Mouse (Mus musculus) hindbrain, embryonic 12.5 days (tissue): ENCODE results near the gene Arfip1. TPM values are rescaled to one million over a fixed set of nuclear protein-coding genes. Genes with fewer than 3 reads are reported as not detected.

Source experiments
- ATAC-seq: fragments of 200-750 bp; cut with Nextera tagmentation; 2 replicates; pipeline ENCODE4 v1.8.0; 2017; ENCODE audit warnings: moderate TSS enrichment; ENCODE audit not compliant: low FRiP score
- H3K27ac ChIP-seq: fragments of 300-500 bp; sonication (generic); 2 replicates; pipeline ENCODE4 v1.5.1; 2016; ENCODE audit warnings: mild to moderate bottlenecking
- H3K27me3 ChIP-seq: fragments of 300-500 bp; sonication (generic); 2 replicates; pipeline ENCODE4 v1.6.1; 2016; ENCODE audit warnings: mild to moderate bottlenecking
- H3K36me3 ChIP-seq: fragments of 300-500 bp; sonication (generic); 2 replicates; pipeline ENCODE4 v1.6.1; 2016; ENCODE audit warnings: mild to moderate bottlenecking
- H3K4me1 ChIP-seq: fragments of 300-500 bp; sonication (generic); 2 replicates; pipeline ENCODE4 v1.6.1; 2016
- H3K4me2 ChIP-seq: fragments of 300-500 bp; sonication (generic); replicated peaks from 2 replicates; pipeline ENCODE4 v1.6.1; 2016; ENCODE audit warnings: mild to moderate bottlenecking
- H3K4me3 ChIP-seq: fragments of 300-500 bp; sonication (generic); 2 replicates; pipeline ENCODE4 v1.5.1; 2016; ENCODE audit warnings: mild to moderate bottlenecking
- H3K9ac ChIP-seq: fragments of 300-500 bp; sonication (generic); 2 replicates; pipeline ENCODE4 v1.6.1; 2016; ENCODE audit warnings: mild to moderate bottlenecking, moderate library complexity
- H3K9me3 ChIP-seq: fragments of 300-500 bp; sonication (generic); replicated peaks from 2 replicates; pipeline ENCODE4 v1.6.1; 2016; ENCODE audit warnings: mild to moderate bottlenecking
- WGBS: fragments of 180-500 bp; shearing (Covaris S2); methylation state at CpG from one replicate; pipeline ENCODE4 v1.1.7; 2016; 5-methylcytosine and 5-hydroxymethylcytosine counted together
- polyA plus RNA-seq: library from polyadenylated mRNA; unstranded; fragments of >200 nt; fragmentation: Nextera tagmentation; extraction: Ambion mirVana; gene quantifications from 2 replicates; pipeline ENCODE4 v1.2.1, GENCODE M21; 2016

The Arfip1 gene
- polyA plus RNA-seq, 1 experiment from 2014 or later: 33.1 TPM

DNA sequence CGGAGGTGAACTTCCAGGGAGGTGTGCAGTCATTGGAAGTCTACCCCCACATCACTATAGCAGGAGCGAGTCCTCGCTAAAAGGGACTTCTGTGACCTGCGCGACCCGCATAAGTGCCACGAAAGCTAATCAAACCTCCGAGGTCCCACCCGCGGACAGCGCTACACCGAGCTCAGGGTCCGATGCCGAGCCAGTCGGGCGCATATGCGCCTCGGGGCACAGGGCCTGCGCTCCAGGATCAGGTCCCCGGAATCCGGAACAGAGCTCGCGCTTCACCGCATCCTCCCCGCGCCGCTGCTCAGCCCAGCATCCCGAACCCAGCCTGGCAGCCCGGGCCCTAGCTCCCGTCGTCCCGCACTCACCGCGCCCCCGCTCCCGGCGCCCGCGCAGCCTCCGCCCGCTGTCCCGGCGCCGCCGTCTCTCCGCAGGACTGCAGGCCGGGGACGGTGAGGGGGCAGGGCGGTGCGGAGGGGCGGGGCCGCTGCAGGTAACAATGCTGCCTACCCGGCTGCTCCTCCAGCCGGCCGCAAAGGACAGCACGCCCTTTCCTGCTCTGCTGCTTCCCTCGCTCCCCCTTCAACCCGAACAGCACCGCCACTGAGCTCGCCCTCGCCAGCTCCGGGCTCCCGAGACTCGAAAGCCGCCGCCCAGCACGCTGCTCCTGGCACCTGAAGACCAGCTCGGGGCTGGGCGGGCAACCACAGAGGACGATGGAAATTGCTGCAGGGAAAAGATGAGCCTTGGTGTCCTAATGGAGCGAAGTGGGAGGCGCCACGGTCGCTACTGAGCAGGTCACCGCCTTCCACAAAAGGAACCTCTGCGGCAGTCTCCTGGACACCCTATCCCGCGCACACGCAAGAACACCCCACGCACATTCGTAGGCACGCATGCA is 102.2 kb downstream of the Arfip1 start, which contains the start of gene Fhdc1:
Gene Fhdc1, minus strand, starts transcription at position 424 of the 892 bp plus-strand sequence.
- Histone ChIP-seq H3K36me3 (no peaks in the 10 kb centered on the region), H3K9me3 (no peaks in the 10 kb centered on the region), H3K27me3 (peaks cover 44% of the 10 kb centered on the region), H3K27ac (peak within 1 kb of the TSS; percentile 71; the same call in 1 of the 2 replicates), H3K9ac (peak within 1 kb of the TSS; percentile 78), H3K4me2 (peak within 1 kb of the TSS; percentile 98), H3K4me1 (peaks cover 26% of the 10 kb centered on the region), H3K4me3 (peak within 1 kb of the TSS; percentile 67)
- WGBS: under 1% methylated on average over 82 of the region's 82 CpGs
- ATAC-seq: peak; percentile 77

DNA sequence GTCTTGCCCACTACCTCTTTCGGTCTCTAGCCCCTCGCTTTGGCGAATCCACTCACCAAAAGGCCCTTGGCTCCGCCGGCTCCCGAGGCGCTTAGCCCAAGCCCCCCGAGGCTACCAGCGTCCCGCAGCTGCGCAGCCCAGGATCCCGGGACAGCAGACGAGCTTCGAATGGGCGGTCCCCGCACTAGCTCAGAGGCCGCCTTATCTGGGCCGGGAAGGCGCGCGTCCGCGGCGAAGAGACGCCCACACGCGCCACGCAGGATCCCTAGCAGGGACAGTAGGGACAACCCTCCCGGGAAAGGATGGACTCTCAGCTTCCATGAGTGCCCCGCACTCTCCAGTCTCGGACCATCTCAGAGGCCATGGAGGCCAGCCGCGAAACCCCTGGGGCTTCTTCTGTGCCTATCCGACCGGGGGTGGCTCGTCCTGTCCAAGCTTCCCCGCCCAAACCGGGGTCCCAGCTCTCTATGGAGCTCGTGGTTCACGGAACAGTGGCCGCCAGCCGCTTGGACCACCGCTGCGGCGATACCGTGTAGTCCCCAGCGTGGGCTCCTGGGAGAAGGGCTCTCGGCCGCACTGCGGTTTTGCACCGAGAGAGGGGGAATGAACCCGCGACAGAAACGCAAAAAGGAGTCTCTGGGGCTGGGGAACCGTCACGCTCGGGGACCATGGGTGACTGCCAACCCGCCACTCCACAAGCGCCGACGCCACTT is 103.0 kb downstream of the Arfip1 start:
- Histone ChIP-seq H3K36me3 (no peaks in the 10 kb centered on the region), H3K9ac (peak overlapping the region; percentile 78), H3K27me3 (peaks cover 47% of the 10 kb centered on the region), H3K4me2 (peak overlapping the region; percentile 98), H3K27ac (no peak overlapping the region), H3K9me3 (no peaks in the 10 kb centered on the region), H3K4me1 (peaks cover 26% of the 10 kb centered on the region), H3K4me3 (peak overlapping the region; percentile 67)
- WGBS: under 1% methylated on average over 61 of the region's 61 CpGs
- ATAC-seq: peak; percentile 59

DNA sequence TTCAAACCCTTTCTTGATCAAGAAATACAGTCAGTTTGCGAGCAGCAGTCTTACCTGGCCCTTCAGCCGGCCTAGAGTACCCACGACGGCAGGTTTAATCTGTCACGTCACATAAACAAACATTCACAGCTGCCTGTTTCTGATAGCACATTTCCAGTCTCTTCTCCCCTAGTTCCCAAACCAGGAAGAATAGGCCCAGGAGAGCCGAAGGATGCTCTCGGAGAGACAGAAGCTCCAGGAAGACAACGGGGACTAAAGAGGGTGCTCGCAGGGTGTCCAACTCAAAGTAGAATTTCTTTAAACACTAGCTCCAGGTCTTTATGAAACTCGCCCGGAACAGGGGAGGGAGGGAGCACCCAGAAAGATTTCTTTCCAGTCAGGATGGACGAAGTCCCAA is 103.5 kb downstream of the Arfip1 start:
- H3K36me3 ChIP-seq: no peaks in the 10 kb centered on the region
- peak overlapping the region; percentile 78 for H3K9ac ChIP-seq
- ATAC-seq: no peak
- H3K4me3 ChIP-seq: peak overlapping the region; percentile 67
- peak overlapping the region; percentile 98 for H3K4me2 ChIP-seq
- peaks cover 26% of the 10 kb centered on the region for H3K4me1 ChIP-seq
- H3K27me3 ChIP-seq: peaks cover 47% of the 10 kb centered on the region
- WGBS: 2% methylated on average over 12 of the region's 12 CpGs
- H3K9me3 ChIP-seq: no peaks in the 10 kb centered on the region
- no peak overlapping the region for H3K27ac ChIP-seq

DNA sequence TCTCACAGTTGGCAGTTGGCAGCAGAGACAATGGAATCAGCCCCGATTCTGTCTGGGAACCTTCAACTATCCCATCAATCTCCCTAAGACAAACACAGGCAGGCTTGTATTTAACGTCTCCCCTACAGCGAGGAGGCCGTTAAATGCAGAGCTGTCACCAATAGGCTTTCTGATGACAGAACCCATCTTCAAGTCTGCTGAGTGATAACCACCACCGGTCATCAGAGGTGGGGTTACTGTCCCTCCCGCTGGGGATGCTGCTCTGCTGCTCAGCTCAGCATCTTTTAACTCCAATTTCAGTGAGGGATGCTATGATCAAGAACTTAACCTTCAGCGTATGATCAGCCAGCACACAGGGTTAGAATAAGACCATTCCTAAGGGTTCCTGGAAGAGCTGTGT is 104.2 kb downstream of the Arfip1 start:
- no peak for ATAC-seq
- H3K4me2 ChIP-seq: peak overlapping the region; percentile 98
- H3K4me1 ChIP-seq: peaks cover 30% of the 10 kb centered on the region
- H3K27ac ChIP-seq: no peak overlapping the region
- peaks cover 47% of the 10 kb centered on the region for H3K27me3 ChIP-seq
- H3K9ac ChIP-seq: no peak overlapping the region
- 0 out of 2 replicates have a peak overlapping the region, but pooled peaks have one; percentile 67 for H3K4me3 ChIP-seq
- no peaks in the 10 kb centered on the region for H3K9me3 ChIP-seq
- 6% methylated on average over 7 of the region's 7 CpGs for WGBS
- no peaks in the 10 kb centered on the region for H3K36me3 ChIP-seq

DNA sequence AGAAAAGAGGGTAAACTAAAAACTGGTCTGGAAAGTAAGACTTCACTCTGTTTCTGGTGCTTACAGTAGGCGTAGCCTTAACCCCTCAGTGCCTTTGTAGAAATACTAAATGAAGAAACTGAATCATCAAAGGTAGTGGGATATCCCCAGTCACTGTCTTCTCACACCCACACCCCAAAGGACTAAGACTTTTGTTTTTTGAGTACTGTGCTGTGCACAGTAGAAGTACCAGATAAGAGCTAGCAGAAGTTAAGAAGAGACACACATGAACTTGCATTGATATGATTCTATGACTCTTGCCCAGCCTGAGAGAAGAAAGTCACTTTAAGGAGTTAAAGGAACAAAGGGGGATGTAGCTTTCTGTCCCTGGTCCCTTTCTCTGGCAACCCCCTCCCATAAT is 104.9 kb downstream of the Arfip1 start:
- no peak overlapping the region for H3K27ac ChIP-seq

DNA sequence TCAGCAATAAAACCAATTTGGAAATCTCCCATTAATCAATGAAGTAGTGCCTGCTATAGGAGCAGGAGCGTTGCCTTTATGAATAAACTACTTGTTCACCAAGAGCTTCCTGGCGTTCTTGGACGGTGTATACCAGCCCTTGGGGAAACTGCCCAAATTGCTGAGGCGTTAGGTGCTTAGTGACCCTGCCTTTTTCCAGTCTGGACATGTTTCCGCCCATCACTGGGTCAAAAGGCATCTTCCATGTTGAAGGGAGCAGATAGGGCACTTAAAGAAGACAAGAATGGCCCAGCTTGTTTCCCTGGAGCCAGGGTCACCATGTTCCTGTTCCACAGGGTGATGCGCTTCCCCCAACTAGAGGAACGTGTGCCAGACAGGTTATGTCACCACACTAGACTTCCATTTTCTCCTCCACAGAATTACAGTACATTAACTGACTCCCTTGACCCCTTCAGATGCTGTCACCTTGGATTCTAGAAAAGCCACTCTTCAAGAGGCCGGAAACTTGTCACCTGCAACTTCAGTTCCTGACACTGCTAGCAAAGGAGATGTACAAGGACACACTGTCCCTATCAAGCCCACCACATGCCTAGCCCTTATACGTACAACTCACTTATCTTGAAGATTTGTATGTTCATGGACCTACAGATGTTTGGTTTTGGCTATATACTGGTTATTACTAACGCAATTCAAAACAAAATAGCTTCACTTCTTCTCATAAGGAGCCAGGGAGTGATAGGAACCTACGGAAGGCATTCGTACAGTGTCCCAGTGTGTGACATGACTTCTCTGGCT is 107.2 kb downstream of the Arfip1 start:
- Histone ChIP-seq H3K27ac (no peak overlapping the region), H3K9ac (no peak overlapping the region), H3K27me3 (peaks cover 34% of the 10 kb centered on the region), H3K4me3 (no peak overlapping the region), H3K4me2 (no peak overlapping the region), H3K36me3 (no peaks in the 10 kb centered on the region), H3K4me1 (peaks cover 26% of the 10 kb centered on the region), H3K9me3 (no peaks in the 10 kb centered on the region)
- 90% methylated on average over 12 of the region's 12 CpGs for WGBS
- no peak for ATAC-seq

More for the DNA sequence above, 104.9 kb downstream of the Arfip1 start:
- Histone ChIP-seq H3K4me3 (no peak overlapping the region), H3K36me3 (no peaks in the 10 kb centered on the region), H3K27me3 (peaks cover 46% of the 10 kb centered on the region), H3K4me1 (peaks cover 30% of the 10 kb centered on the region), H3K4me2 (no peak overlapping the region), H3K9me3 (no peaks in the 10 kb centered on the region), H3K9ac (no peak overlapping the region)
- no peak for ATAC-seq
- WGBS: 94% methylated on average over 1 of the region's 1 CpGs

DNA sequence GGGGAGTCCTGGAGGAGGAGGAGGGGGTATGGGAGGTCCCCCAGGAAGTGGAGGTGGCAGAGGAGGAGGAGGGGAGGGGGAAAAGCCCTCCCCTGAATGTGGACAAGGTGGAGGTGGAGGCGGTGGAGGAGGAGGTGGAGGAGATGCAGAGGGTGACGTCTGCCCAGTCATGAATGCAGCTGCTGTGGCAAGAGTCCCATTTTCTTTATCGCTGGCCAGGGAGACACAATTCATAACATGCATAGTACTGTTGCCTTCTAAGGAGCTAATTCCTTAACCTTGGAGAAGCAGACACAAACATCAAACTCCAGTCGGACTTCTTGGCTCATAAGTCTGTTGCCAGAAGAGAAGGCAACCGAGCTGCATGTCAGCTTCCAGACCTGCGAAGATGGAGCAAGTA is 108.0 kb downstream of the Arfip1 start:
- no peaks in the 10 kb centered on the region for H3K9me3 ChIP-seq
- no peak overlapping the region for H3K27ac ChIP-seq
- no peak overlapping the region for H3K4me3 ChIP-seq
- 92% methylated on average over 6 of the region's 6 CpGs for WGBS
- H3K27me3 ChIP-seq: peaks cover 31% of the 10 kb centered on the region
- H3K9ac ChIP-seq: no peak overlapping the region
- peaks cover 19% of the 10 kb centered on the region for H3K4me1 ChIP-seq
- H3K36me3 ChIP-seq: no peaks in the 10 kb centered on the region
- no peak for ATAC-seq
- H3K4me2 ChIP-seq: no peak overlapping the region

DNA sequence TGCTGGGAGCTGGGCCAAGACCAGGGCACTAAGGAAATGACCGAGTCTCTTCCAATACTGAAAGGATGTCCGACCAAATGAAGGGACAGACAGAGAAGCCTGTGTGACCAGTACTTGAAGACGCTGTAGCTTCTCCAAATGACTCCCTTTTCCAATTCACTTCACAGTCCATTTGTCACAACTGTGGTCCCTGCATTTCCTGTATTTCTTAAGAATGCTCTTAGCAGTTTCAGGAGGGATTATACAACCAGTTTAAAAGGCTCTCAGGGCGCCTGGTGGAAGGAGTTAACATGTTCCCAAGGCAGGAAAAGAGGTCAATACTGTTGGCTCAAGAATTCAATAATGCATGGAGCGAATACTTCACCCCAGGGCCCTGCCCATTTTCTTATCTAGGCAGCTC is 109.5 kb downstream of the Arfip1 start:
- no peak for ATAC-seq
- Histone ChIP-seq H3K4me1 (peaks cover 5% of the 10 kb centered on the region; the same call in 1 of the 2 replicates), H3K36me3 (no peaks in the 10 kb centered on the region), H3K4me3 (no peak overlapping the region), H3K9me3 (no peaks in the 10 kb centered on the region), H3K9ac (no peak overlapping the region), H3K4me2 (no peak overlapping the region), H3K27ac (no peak overlapping the region), H3K27me3 (peaks cover 18% of the 10 kb centered on the region)
- WGBS: 78% methylated on average over 5 of the region's 5 CpGs

DNA sequence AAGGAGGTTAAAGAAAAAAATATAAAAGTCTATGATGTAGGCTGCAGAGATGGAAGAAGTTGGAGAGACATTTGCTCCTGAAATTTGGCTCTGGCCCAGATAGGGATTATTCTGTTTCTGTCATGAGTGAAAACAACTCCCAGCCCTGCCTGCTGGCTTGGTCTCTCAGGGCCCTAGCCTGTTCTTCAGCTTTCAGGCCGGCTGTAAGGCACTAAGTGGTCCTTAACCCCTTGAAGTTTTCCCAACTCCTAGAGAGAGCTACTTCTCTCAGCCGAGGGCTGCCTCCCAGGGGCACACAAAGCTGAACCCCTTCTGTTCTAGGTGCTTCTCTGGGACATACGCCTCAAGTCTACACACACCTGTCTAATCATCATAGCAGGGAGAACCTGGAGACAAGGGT is 109.9 kb downstream of the Arfip1 start:
- H3K36me3 ChIP-seq: no peaks in the 10 kb centered on the region
- H3K4me1 ChIP-seq: 0 out of 2 replicates have a peak, but pooled peaks cover 4% of the 10 kb centered on the region
- WGBS: 56% methylated on average over 3 of the region's 3 CpGs
- no peak overlapping the region for H3K9ac ChIP-seq
- ATAC-seq: no peak
- H3K27me3 ChIP-seq: peaks cover 13% of the 10 kb centered on the region
- H3K27ac ChIP-seq: no peak overlapping the region
- H3K4me2 ChIP-seq: no peak overlapping the region
- H3K9me3 ChIP-seq: no peaks in the 10 kb centered on the region
- no peak overlapping the region for H3K4me3 ChIP-seq

DNA sequence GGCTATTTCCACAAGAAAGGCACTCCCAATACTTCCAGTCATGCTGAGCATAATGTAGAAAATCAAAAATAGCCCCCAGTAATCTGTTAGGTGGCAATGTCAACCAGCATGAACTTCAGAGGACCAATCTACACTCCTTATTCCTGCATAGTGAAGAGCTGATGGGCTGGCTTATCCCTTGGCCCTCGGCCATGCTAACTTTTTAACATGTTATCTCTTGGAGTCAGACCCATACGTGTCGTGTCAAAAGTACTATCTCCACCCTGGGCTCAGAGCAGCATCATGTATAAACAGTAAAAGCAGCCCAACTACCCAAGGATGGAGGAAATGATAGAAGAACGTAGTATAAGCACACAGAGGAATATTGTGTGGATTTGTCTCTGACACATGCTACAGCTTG is 111.3 kb downstream of the Arfip1 start:
- 0 out of 2 replicates have a peak, but pooled peaks cover 4% of the 10 kb centered on the region for H3K4me1 ChIP-seq
- H3K9ac ChIP-seq: no peak overlapping the region
- H3K36me3 ChIP-seq: no peaks in the 10 kb centered on the region
- no peaks in the 10 kb centered on the region for H3K9me3 ChIP-seq
- H3K27ac ChIP-seq: no peak overlapping the region
- ATAC-seq: no peak
- H3K4me3 ChIP-seq: no peak overlapping the region
- no peak overlapping the region for H3K4me2 ChIP-seq
- WGBS: 85% methylated on average over 4 of the region's 4 CpGs
- H3K27me3 ChIP-seq: 0 out of 2 replicates have a peak, but pooled peaks cover 5% of the 10 kb centered on the region

DNA sequence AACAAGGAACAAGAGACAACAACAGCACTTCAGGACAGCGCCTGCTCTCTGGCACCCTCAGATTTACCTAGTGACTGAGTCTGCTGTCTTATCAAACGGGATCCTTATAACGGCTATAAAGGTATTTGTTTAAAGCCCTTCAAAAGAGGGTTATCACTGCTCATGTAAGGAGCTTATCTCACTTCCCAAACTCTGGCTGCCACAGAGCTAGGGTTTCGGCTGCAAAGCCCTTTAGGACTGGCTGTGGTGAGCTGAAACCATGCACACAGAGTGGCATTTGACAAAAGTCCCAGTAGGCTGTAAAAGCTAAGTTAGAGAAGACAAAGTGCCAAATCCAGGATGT is 114.3 kb downstream of the Arfip1 start:
- 52% methylated on average over 4 of the region's 4 CpGs for WGBS
- Histone ChIP-seq H3K4me1 (no peaks in the 10 kb centered on the region), H3K9me3 (no peaks in the 10 kb centered on the region), H3K4me2 (no peak overlapping the region), H3K9ac (no peak overlapping the region), H3K36me3 (no peaks in the 10 kb centered on the region), H3K27me3 (no peaks in the 10 kb centered on the region), H3K4me3 (no peak overlapping the region), H3K27ac (no peak overlapping the region)
- no peak for ATAC-seq
